Mouse (Mus musculus): ENCODE data around the gene Zdhhc14. TPM values are rescaled to one million over a fixed set of nuclear protein-coding genes. Genes with fewer than 3 reads are reported as not detected.

The Zdhhc14 gene
- polyA plus RNA-seq, 1 experiment from 2014 or later, result 1.6 TPM

GRCm38 (mm10) chr17:5510564-5510963, 18.2 kb downstream of the Zdhhc14 start:
- WGBS (ENCODE audit: insufficient replicate concordance), result 66% methylated on average over 9 of the region's 9 CpGs
- no peak overlapping the region; the same call in 1 of the 2 replicates for H3K4me2 ChIP-seq

DNA sequence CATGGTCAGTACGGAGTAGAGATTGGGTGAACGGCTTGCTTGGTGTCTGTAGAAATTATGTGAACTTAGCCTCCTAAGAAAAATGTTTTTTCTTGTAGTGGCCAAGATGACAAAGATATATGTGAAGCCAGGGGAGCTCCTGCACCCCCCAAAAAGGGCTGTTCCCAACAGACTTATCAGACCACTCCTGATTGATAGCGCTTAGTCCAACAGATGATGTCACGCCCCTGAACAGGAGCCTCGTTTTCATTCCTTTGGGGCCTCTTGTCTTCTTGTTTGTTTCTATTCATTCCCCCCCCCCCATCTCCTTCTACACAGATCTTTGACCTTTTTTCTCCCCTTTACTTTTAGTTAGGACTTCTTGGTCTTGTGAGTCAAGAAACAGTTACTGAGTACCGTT, 19.4 kb downstream of the Zdhhc14 start:
- Histone ChIP-seq H3K9ac (ENCODE audit: low read depth, low read length) (no peak overlapping the region), H3K4me2 (no peak overlapping the region), H3K27ac (ENCODE audit: low read depth, low read length) (no peak overlapping the region), H3K36me3 (ENCODE audit: control insufficient read depth, insufficient read depth, low read length) (no peaks in the 10 kb centered on the region), H3K4me3 (ENCODE audit: low read depth, low read length) (no peak overlapping the region), H3K4me1 (ENCODE audit: control insufficient read depth, insufficient read depth, low read length) (peaks cover 19% of the 10 kb centered on the region), H3K9me3 (replicated peaks; ENCODE audit: control insufficient read depth, low read length) (no peaks in the 10 kb centered on the region), H3K27me3 (ENCODE audit: control insufficient read depth, insufficient read depth, low read length) (no peaks in the 10 kb centered on the region)
- ATAC-seq (replicated peaks; ENCODE audit: insufficient number of reproducible peaks, low FRiP score, low TSS enrichment), result no peak
- WGBS (ENCODE audit: insufficient replicate concordance), result 67% methylated on average over 6 of the region's 6 CpGs

More at GRCm38 (mm10) chr17:5510564-5510963, 18.2 kb downstream of the Zdhhc14 start:
- H3K4me3 ChIP-seq (ENCODE audit: low read depth, low read length), result no peak overlapping the region
- no peak overlapping the region for H3K27ac ChIP-seq (ENCODE audit: low read depth, low read length)
- H3K27me3 ChIP-seq (ENCODE audit: control insufficient read depth, insufficient read depth, low read length), result no peaks in the 10 kb centered on the region
- no peak overlapping the region for H3K9ac ChIP-seq (ENCODE audit: low read depth, low read length)
- no peak for ATAC-seq (replicated peaks; ENCODE audit: insufficient number of reproducible peaks, low FRiP score, low TSS enrichment)
- H3K36me3 ChIP-seq (ENCODE audit: control insufficient read depth, insufficient read depth, low read length), result no peaks in the 10 kb centered on the region
- H3K9me3 ChIP-seq (replicated peaks; ENCODE audit: control insufficient read depth, low read length), result no peaks in the 10 kb centered on the region
- peaks cover 28% of the 10 kb centered on the region for H3K4me1 ChIP-seq (ENCODE audit: control insufficient read depth, insufficient read depth, low read length)

DNA sequence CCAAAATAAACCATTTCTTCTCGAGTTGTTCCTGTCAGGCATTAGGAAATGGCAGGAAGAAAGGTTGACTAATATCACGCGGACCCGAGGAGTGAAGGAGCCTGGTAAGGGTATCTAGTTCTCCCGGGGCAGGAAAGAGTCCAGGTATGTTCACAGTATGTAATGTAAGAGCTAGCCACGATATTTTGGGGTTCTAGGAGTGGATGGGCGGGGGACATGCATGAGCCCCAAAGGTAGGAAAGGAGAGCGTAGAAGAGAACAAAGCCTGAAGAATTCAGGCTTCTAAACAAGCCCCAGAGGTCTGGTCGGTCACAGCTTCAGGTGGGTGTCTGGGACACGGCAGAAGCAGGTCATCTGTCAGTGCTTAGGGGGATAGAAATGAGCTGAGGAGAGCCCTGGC, 27.1 kb downstream of the Zdhhc14 start:
- WGBS (ENCODE audit: insufficient replicate concordance), result 88% methylated on average over 10 of the region's 10 CpGs

GRCm38 (mm10) chr17:5519910-5520592, 27.7 kb downstream of the Zdhhc14 start:
- no peaks in the 10 kb centered on the region for H3K4me1 ChIP-seq (ENCODE audit: control insufficient read depth, insufficient read depth, low read length)
- H3K9ac ChIP-seq (ENCODE audit: low read depth, low read length), result no peak overlapping the region
- no peak overlapping the region for H3K4me2 ChIP-seq
- no peak overlapping the region for H3K4me3 ChIP-seq (ENCODE audit: low read depth, low read length)
- no peaks in the 10 kb centered on the region for H3K9me3 ChIP-seq (replicated peaks; ENCODE audit: control insufficient read depth, low read length)
- WGBS (ENCODE audit: insufficient replicate concordance), result 87% methylated on average over 13 of the region's 13 CpGs
- H3K27ac ChIP-seq (ENCODE audit: low read depth, low read length), result no peak overlapping the region
- H3K27me3 ChIP-seq (ENCODE audit: control insufficient read depth, insufficient read depth, low read length), result no peaks in the 10 kb centered on the region
- no peak for ATAC-seq (replicated peaks; ENCODE audit: insufficient number of reproducible peaks, low FRiP score, low TSS enrichment)
- no peaks in the 10 kb centered on the region for H3K36me3 ChIP-seq (ENCODE audit: control insufficient read depth, insufficient read depth, low read length)

More for the DNA sequence above, 27.1 kb downstream of the Zdhhc14 start:
- Histone ChIP-seq H3K27ac (ENCODE audit: low read depth, low read length) (no peak overlapping the region), H3K9ac (ENCODE audit: low read depth, low read length) (no peak overlapping the region), H3K4me2 (no peak overlapping the region), H3K4me1 (ENCODE audit: control insufficient read depth, insufficient read depth, low read length) (no peaks in the 10 kb centered on the region), H3K27me3 (ENCODE audit: control insufficient read depth, insufficient read depth, low read length) (no peaks in the 10 kb centered on the region), H3K9me3 (replicated peaks; ENCODE audit: control insufficient read depth, low read length) (no peaks in the 10 kb centered on the region), H3K4me3 (ENCODE audit: low read depth, low read length) (no peak overlapping the region), H3K36me3 (ENCODE audit: control insufficient read depth, insufficient read depth, low read length) (no peaks in the 10 kb centered on the region)
- ATAC-seq (replicated peaks; ENCODE audit: insufficient number of reproducible peaks, low FRiP score, low TSS enrichment), result no peak

- ATAC-seq (replicated peaks; ENCODE audit: insufficient number of reproducible peaks, low FRiP score, low TSS enrichment), result no peak
- Histone ChIP-seq H3K9me3 (replicated peaks; ENCODE audit: control insufficient read depth, low read length) (no peaks in the 10 kb centered on the region), H3K27me3 (ENCODE audit: control insufficient read depth, insufficient read depth, low read length) (no peaks in the 10 kb centered on the region), H3K27ac (ENCODE audit: low read depth, low read length) (no peak overlapping the region), H3K9ac (ENCODE audit: low read depth, low read length) (no peak overlapping the region), H3K4me3 (ENCODE audit: low read depth, low read length) (no peak overlapping the region), H3K4me2 (no peak overlapping the region), H3K4me1 (ENCODE audit: control insufficient read depth, insufficient read depth, low read length) (no peaks in the 10 kb centered on the region), H3K36me3 (ENCODE audit: control insufficient read depth, insufficient read depth, low read length) (no peaks in the 10 kb centered on the region)
- WGBS (ENCODE audit: insufficient replicate concordance), result 60% methylated on average over 1 of the region's 1 CpGs
Measured at GRCm38 (mm10) chr17:5521532-5521931, 29.2 kb downstream of the Zdhhc14 start.

DNA sequence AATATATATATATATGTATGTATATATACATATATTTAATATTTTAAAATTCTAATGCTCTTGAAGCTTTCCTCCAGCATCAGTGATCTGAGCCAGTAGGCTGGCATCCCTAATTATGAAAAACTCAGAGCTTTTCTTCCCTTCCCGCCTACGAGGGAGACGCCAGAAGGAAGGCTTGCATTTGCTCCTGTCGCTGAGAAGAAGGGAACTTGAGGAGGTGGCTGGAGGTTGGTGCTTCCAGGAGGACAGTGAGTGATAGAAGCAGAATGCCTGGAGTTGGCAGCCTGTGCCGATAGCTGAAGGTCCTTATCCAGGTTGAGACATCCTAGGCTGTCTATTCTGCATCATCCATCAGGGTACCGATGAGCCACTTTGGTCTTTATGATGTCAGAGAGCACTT, 37.2 kb downstream of the Zdhhc14 start:
- no peak for ATAC-seq (replicated peaks; ENCODE audit: insufficient number of reproducible peaks, low FRiP score, low TSS enrichment)
- Histone ChIP-seq H3K4me2 (no peak overlapping the region), H3K27me3 (ENCODE audit: control insufficient read depth, insufficient read depth, low read length) (no peaks in the 10 kb centered on the region), H3K9me3 (replicated peaks; ENCODE audit: control insufficient read depth, low read length) (no peaks in the 10 kb centered on the region), H3K4me1 (ENCODE audit: control insufficient read depth, insufficient read depth, low read length) (no peaks in the 10 kb centered on the region), H3K9ac (ENCODE audit: low read depth, low read length) (no peak overlapping the region), H3K4me3 (ENCODE audit: low read depth, low read length) (no peak overlapping the region), H3K36me3 (ENCODE audit: control insufficient read depth, insufficient read depth, low read length) (no peaks in the 10 kb centered on the region), H3K27ac (ENCODE audit: low read depth, low read length) (no peak overlapping the region)
- WGBS (ENCODE audit: insufficient replicate concordance), result 85% methylated on average over 6 of the region's 6 CpGs

GRCm38 (mm10) chr17:5532816-5533215, 40.5 kb downstream of the Zdhhc14 start:
- Histone ChIP-seq H3K27ac (ENCODE audit: low read depth, low read length) (no peak overlapping the region), H3K9me3 (replicated peaks; ENCODE audit: control insufficient read depth, low read length) (no peaks in the 10 kb centered on the region), H3K9ac (ENCODE audit: low read depth, low read length) (no peak overlapping the region), H3K36me3 (ENCODE audit: control insufficient read depth, insufficient read depth, low read length) (no peaks in the 10 kb centered on the region), H3K4me2 (no peak overlapping the region), H3K27me3 (ENCODE audit: control insufficient read depth, insufficient read depth, low read length) (no peaks in the 10 kb centered on the region), H3K4me3 (ENCODE audit: low read depth, low read length) (no peak overlapping the region), H3K4me1 (ENCODE audit: control insufficient read depth, insufficient read depth, low read length) (no peaks in the 10 kb centered on the region)
- WGBS (ENCODE audit: insufficient replicate concordance), result 44% methylated on average over 5 of the region's 5 CpGs
- ATAC-seq (replicated peaks; ENCODE audit: insufficient number of reproducible peaks, low FRiP score, low TSS enrichment), result no peak

- Histone ChIP-seq H3K4me1 (ENCODE audit: control insufficient read depth, insufficient read depth, low read length) (no peaks in the 10 kb centered on the region), H3K27ac (ENCODE audit: low read depth, low read length) (no peak overlapping the region), H3K9ac (ENCODE audit: low read depth, low read length) (no peak overlapping the region), H3K27me3 (ENCODE audit: control insufficient read depth, insufficient read depth, low read length) (no peaks in the 10 kb centered on the region), H3K36me3 (ENCODE audit: control insufficient read depth, insufficient read depth, low read length) (no peaks in the 10 kb centered on the region), H3K4me3 (ENCODE audit: low read depth, low read length) (no peak overlapping the region), H3K4me2 (no peak overlapping the region), H3K9me3 (replicated peaks; ENCODE audit: control insufficient read depth, low read length) (no peaks in the 10 kb centered on the region)
- ATAC-seq (replicated peaks; ENCODE audit: insufficient number of reproducible peaks, low FRiP score, low TSS enrichment), result no peak
- 13% methylated on average over 1 of the region's 4 CpGs for WGBS (ENCODE audit: insufficient replicate concordance)
Measured at GRCm38 (mm10) chr17:5535357-5535756, 43.0 kb downstream of the Zdhhc14 start.

All from heart, embryonic 11.5 days (tissue).